Mouse (Mus musculus): ENCODE data around the gene Klf7. TPM values are rescaled to one million over a fixed set of nuclear protein-coding genes. Genes with fewer than 3 reads are reported as not detected.

Klf7 gene
- polyA plus RNA-seq, 1 experiment = 4.2 TPM

DNA sequence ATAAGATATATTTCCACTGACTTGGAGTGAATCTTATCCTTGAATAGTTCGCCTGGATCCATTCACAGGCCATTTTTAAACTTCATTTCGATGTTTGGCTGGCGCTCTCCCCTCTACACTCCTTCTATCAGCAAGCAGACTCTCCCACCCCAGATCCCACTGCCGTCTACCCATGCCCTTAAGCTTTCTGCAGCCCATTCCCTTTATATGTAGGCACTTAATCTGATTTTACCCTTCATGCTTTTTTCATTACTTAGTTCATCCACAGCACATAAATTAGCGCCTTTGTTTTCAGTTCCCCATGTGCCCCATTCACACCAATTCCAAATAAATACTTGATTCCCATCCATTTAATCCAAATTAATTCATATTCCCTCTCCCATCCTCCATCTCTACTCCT lies 48.0 kb downstream of the Klf7 start:
- Histone ChIP-seq H3K79me2 (ENCODE audit: control insufficient read depth, insufficient read depth) (peaks cover 95% of the 10 kb centered on the region), H3K79me3 (ENCODE audit: low read depth) (peaks cover 36% of the 10 kb centered on the region), H3K4me3 (ENCODE audit: insufficient read depth, poor library complexity, severe bottlenecking) (no peak overlapping the region), H3ac (ENCODE audit: control insufficient read depth, insufficient read length, low read depth) (no peak overlapping the region), H3K36me3 (ENCODE audit: control insufficient read depth, insufficient read depth) (peaks cover 45% of the 10 kb centered on the region), H3K27me3 (ENCODE audit: control insufficient read depth, insufficient read depth, insufficient read length) (no peaks in the 10 kb centered on the region)
- TF ChIP-seq USF1 (IDR thresholded peaks at IDR 0.05; ENCODE audit: low read depth) = no peak
- no peak for TF ChIP-seq FOSL1 (IDR thresholded peaks at IDR 0.05; ENCODE audit: insufficient read depth, low read length, poor library complexity, severe bottlenecking)
- TF ChIP-seq MYOG (IDR thresholded peaks at IDR 0.05; ENCODE audit: control insufficient read depth, extremely low read depth, insufficient read length) = no peak
- TF ChIP-seq CEBPB (IDR thresholded peaks at IDR 0.05; ENCODE audit: low read depth) = no peak
- no peak for TF ChIP-seq MAX (IDR thresholded peaks at IDR 0.05)
- no peak for TF ChIP-seq MYOD1 (IDR thresholded peaks at IDR 0.05; ENCODE audit: control insufficient read depth, insufficient read length, low read depth)
- no peak for TF ChIP-seq CTCF (IDR thresholded peaks at IDR 0.05; ENCODE audit: control insufficient read depth, insufficient read depth, insufficient read length)

DNA sequence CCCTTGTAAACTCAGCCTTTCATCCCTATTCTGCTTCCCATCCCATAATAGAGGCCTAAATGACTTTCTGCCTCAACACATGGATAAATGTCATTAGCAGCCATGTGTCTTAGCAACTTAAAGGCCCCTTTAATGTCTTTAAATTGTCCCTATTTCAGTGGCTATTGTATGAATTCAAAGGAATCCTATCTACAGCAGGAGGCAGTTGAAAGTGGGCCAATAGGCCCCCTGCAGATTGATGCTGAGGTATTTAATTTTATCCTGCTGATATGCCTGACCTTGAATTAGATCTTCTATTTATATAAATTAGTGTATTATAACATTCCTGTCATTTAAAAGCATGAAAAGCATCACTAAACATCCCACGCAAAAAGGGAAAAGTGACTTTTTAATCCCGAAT lies 51.1 kb downstream of the Klf7 start:
- Histone ChIP-seq H3K79me3 (ENCODE audit: low read depth) (peaks cover 28% of the 10 kb centered on the region), H3K4me3 (ENCODE audit: insufficient read depth, poor library complexity, severe bottlenecking) (no peak overlapping the region), H3K79me2 (ENCODE audit: control insufficient read depth, insufficient read depth) (peaks cover 98% of the 10 kb centered on the region), H3ac (ENCODE audit: control insufficient read depth, insufficient read length, low read depth) (no peak overlapping the region), H3K36me3 (ENCODE audit: control insufficient read depth, insufficient read depth) (peaks cover 47% of the 10 kb centered on the region), H3K27me3 (ENCODE audit: control insufficient read depth, insufficient read depth, insufficient read length) (no peaks in the 10 kb centered on the region)
- no peak for TF ChIP-seq CTCF (IDR thresholded peaks at IDR 0.05; ENCODE audit: control insufficient read depth, insufficient read depth, insufficient read length)
- no peak for TF ChIP-seq CEBPB (IDR thresholded peaks at IDR 0.05; ENCODE audit: low read depth)
- TF ChIP-seq MAX (IDR thresholded peaks at IDR 0.05) = no peak
- TF ChIP-seq FOSL1 (IDR thresholded peaks at IDR 0.05; ENCODE audit: insufficient read depth, low read length, poor library complexity, severe bottlenecking) = no peak
- TF ChIP-seq MYOG (IDR thresholded peaks at IDR 0.05; ENCODE audit: control insufficient read depth, extremely low read depth, insufficient read length) = no peak
- TF ChIP-seq USF1 (IDR thresholded peaks at IDR 0.05; ENCODE audit: low read depth) = no peak
- TF ChIP-seq MYOD1 (IDR thresholded peaks at IDR 0.05; ENCODE audit: control insufficient read depth, insufficient read length, low read depth) = no peak

DNA sequence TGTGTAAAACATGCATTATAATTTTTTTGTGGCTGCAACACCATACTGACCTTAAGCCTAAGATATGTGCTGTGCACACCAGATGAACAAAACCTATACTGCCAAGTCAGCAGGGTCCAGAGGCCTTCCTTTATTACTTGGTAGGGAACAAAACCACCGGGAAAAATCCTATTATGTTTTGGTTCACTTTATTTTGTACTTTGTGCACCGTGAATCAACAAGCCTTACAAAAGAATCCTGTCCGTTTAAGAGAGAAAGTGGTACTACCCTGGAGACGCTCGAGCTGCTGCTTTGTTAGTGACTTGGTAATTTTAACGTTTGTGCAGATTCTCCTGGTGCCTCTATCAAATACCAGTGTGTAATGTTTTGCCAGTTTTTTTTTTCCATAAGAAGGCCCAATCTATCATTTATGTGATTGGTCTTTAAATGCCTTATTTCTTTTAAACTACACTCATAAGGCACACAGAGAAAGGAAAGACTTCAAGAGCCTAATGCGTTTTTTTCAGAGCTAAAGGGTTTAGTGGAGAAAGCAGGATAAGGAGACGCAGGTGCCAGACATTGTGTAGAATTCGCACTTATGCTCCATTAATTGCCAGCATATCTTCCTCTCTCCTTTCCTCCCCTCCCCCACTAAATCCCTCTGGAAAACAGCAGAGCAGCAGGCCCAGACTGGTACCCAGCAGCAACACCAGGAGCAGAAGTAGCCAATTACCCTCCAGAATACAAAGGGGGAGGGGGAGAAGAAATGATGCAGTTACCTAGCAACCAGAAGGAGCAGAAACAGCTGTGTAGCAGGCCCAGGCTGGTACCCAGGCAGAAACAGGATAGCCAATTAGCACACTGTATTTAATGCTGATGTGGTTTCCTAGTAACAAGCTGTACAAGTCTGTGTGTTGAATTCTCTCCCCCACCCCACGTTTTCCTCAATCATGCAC lies 55.5 kb downstream of the Klf7 start:
- TF ChIP-seq MAX (IDR thresholded peaks at IDR 0.05) (no peak), CTCF (IDR thresholded peaks at IDR 0.05; ENCODE audit: control insufficient read depth, insufficient read depth, insufficient read length) (no peak), USF1 (IDR thresholded peaks at IDR 0.05; ENCODE audit: low read depth) (no peak), FOSL1 (IDR thresholded peaks at IDR 0.05; ENCODE audit: insufficient read depth, low read length, poor library complexity, severe bottlenecking) (no peak), MYOD1 (IDR thresholded peaks at IDR 0.05; ENCODE audit: control insufficient read depth, insufficient read length, low read depth) (no peak)
- peaks cover 96% of the 10 kb centered on the region for H3K79me2 ChIP-seq (ENCODE audit: control insufficient read depth, insufficient read depth)
- no peaks in the 10 kb centered on the region for H3K27me3 ChIP-seq (ENCODE audit: control insufficient read depth, insufficient read depth, insufficient read length)
- H3K79me3 ChIP-seq (ENCODE audit: low read depth) = peaks cover 20% of the 10 kb centered on the region
- no peak overlapping the region for H3K4me3 ChIP-seq (ENCODE audit: insufficient read depth, poor library complexity, severe bottlenecking)
- H3ac ChIP-seq (ENCODE audit: control insufficient read depth, insufficient read length, low read depth) = no peak overlapping the region
- peaks cover 32% of the 10 kb centered on the region for H3K36me3 ChIP-seq (ENCODE audit: control insufficient read depth, insufficient read depth)

DNA sequence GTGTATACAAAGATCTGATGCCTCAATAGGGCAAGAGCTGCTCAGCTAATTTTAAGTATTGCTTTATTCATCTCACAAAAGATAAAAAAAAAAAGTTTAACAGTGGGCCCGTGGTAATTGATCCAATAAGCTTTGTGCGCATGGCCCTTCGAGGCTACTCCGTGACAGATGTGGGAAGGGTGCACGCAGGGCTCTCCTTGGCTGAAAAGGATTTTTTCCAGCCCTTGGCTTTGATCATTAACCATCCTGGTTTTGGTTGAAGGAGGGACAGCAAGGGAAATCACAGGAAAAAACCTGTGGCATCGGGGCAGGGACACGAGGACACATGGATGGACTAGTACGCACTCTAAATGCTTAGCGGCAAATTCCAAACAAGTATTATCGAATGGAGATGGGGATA lies 60.6 kb downstream of the Klf7 start:
- Histone ChIP-seq H3K27me3 (ENCODE audit: control insufficient read depth, insufficient read depth, insufficient read length) (no peaks in the 10 kb centered on the region), H3ac (ENCODE audit: control insufficient read depth, insufficient read length, low read depth) (no peak overlapping the region), H3K79me2 (ENCODE audit: control insufficient read depth, insufficient read depth) (peaks cover 79% of the 10 kb centered on the region), H3K36me3 (ENCODE audit: control insufficient read depth, insufficient read depth) (peaks cover 39% of the 10 kb centered on the region), H3K79me3 (ENCODE audit: low read depth) (peaks cover 36% of the 10 kb centered on the region), H3K4me3 (ENCODE audit: insufficient read depth, poor library complexity, severe bottlenecking) (no peak overlapping the region)
- TF ChIP-seq CEBPB (IDR thresholded peaks at IDR 0.05; ENCODE audit: low read depth) = no peak
- TF ChIP-seq CTCF (IDR thresholded peaks at IDR 0.05; ENCODE audit: control insufficient read depth, insufficient read depth, insufficient read length) = no peak
- TF ChIP-seq MYOG (IDR thresholded peaks at IDR 0.05; ENCODE audit: control insufficient read depth, extremely low read depth, insufficient read length) = no peak
- TF ChIP-seq FOSL1 (IDR thresholded peaks at IDR 0.05; ENCODE audit: insufficient read depth, low read length, poor library complexity, severe bottlenecking) = no peak
- TF ChIP-seq MAX (IDR thresholded peaks at IDR 0.05) = no peak
- no peak for TF ChIP-seq USF1 (IDR thresholded peaks at IDR 0.05; ENCODE audit: low read depth)
- no peak for TF ChIP-seq MYOD1 (IDR thresholded peaks at IDR 0.05; ENCODE audit: control insufficient read depth, insufficient read length, low read depth)

DNA sequence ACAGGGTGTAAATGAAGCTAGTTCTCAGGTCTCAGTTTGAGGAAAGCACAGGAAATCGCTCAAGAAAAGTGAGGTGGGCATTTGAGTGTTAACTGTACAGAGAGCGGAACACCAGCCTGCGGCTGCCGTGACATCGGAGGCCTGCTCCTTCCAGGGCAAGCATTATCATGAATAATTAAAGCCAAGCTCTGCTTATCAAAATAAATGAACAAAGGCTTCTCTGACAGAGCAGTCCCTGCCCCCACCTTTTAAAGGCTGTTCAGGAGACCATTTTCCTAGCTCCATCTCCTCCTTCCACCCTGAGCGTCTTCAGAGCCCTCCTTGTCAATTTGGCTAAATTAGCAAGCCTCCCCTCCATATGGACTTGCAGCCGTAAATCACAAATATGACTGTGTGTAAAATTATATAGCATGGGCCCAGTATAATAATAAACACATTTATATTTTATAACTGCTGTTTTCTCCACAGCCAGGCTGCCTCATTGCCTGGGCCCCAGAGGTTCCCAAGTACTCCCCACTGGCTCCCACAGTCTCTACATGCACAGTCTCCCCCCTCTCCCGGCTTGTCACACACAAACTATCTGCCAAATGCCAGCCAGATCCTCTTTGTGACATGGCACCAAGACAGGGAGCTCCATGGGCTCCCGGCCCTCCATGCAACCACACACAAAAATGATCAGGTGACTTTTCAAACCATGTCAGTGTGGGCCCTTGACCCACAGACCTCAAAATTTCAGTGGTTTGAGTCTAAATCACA lies 61.2 kb downstream of the Klf7 start:
- Histone ChIP-seq H3K4me3 (ENCODE audit: insufficient read depth, poor library complexity, severe bottlenecking) (no peak overlapping the region), H3K79me3 (ENCODE audit: low read depth) (peaks cover 36% of the 10 kb centered on the region), H3K36me3 (ENCODE audit: control insufficient read depth, insufficient read depth) (peaks cover 42% of the 10 kb centered on the region), H3K79me2 (ENCODE audit: control insufficient read depth, insufficient read depth) (peaks cover 80% of the 10 kb centered on the region), H3K27me3 (ENCODE audit: control insufficient read depth, insufficient read depth, insufficient read length) (no peaks in the 10 kb centered on the region), H3ac (ENCODE audit: control insufficient read depth, insufficient read length, low read depth) (no peak overlapping the region)
- TF ChIP-seq MYOD1 (IDR thresholded peaks at IDR 0.05; ENCODE audit: control insufficient read depth, insufficient read length, low read depth) (no peak), CTCF (IDR thresholded peaks at IDR 0.05; ENCODE audit: control insufficient read depth, insufficient read depth, insufficient read length) (no peak), MAX (IDR thresholded peaks at IDR 0.05) (no peak), FOSL1 (IDR thresholded peaks at IDR 0.05; ENCODE audit: insufficient read depth, low read length, poor library complexity, severe bottlenecking) (no peak), USF1 (IDR thresholded peaks at IDR 0.05; ENCODE audit: low read depth) (no peak), MYOG (IDR thresholded peaks at IDR 0.05; ENCODE audit: control insufficient read depth, extremely low read depth, insufficient read length) (no peak), CEBPB (IDR thresholded peaks at IDR 0.05; ENCODE audit: low read depth) (no peak)

Data from C2C12 (cell line).